Mouse (Mus musculus) adrenal gland, adult 2 months (tissue): ENCODE data around the gene E2f2. TPM values are rescaled to one million over a fixed set of nuclear protein-coding genes. Genes with fewer than 3 reads are reported as not detected.

ENCODE experiments used
- DNase-seq: peaks from one replicate; pipeline ENCODE4 v3.0.0; 2021
- polyA plus RNA-seq: library from polyadenylated mRNA; depleted of rRNA; stranded (reverse); fragments of >200 nt; gene quantifications from 2 replicates; pipeline ENCODE4 v1.2.3, GENCODE M21; 2012; rRNA removed
- total RNA-seq, 2 experiments: library from RNA; stranded (reverse); gene quantifications; 2 replicates each; pipeline ENCODE4 v1.2.3; 2021

The E2f2 gene
- total and polyA plus RNA-seq, 3 experiments, result 1.8 to 5.1 (median 3.0) TPM

DNA sequence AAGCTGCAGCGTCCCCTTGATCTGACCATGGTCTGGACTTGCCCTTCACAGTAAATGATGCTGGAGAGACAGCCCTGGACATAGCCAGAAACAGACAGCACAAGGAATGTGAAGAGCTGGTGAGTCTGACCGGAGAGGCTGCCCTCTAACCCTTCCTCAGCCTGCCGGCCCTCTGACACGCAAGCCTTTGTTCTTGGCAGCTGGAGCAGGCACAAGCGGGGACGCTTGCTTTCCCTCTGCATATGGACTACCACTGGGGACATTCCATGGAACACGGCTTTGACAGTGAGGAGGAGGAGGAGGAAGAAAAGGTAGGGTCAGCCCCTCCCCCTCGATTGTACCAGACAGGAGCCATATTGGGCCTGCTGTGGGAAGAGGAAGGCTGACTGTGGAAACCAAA lies 68.8 kb downstream of the E2f2 start:
- DNase-seq, result no peak

DNA sequence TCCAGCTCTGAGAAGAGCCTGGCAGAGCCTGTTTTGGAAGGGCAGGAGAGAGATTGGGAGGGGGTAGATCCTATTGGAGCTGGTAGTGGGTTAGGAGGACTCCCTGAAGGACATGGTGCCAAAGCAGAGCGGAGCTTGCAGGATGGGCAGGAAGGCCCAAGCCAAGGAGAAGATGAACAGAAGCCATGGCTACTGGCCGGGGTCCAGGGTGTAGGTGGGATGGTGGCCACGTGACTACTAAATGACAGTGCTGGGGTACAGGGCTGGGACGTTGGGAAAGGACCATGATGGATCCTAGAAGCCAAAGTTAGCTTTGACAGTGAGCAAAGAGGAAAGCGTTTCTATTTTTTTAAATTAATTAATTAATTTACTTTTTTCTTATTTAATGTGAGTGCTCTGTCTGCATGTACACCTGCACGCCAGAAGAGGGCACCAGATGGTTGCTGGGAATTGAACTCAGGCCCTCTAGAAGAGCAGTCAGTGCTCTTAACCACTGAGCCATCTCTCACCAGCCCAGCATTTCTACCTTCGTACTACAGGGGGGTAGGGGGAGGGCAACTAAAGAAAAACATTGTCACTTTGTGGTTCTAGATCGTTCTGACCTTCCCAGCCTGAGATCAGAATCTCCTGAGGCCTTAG lies 70.0 kb downstream of the E2f2 start:
- DNase-seq, result no peak

DNA sequence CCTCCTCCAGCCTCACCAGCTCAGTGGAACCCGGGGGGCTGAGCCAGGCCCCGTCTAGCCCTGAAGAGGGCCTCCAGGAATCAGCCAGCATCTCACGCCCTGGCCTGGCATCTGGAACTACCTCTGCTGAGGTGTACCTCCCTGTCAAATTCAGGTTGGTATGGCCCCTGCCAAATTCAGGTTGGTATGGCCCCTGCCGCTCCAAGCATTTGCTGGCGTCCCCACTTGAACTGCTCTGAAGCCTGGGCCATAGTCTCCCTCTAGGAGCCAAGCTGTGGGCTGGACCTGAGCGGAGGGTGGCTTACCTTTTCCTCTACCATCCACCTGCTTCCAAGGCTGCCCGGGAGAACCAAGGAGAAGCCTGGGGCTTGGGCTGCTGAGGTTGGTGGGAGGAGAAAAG lies 70.5 kb downstream of the E2f2 start:
- no peak for DNase-seq

DNA sequence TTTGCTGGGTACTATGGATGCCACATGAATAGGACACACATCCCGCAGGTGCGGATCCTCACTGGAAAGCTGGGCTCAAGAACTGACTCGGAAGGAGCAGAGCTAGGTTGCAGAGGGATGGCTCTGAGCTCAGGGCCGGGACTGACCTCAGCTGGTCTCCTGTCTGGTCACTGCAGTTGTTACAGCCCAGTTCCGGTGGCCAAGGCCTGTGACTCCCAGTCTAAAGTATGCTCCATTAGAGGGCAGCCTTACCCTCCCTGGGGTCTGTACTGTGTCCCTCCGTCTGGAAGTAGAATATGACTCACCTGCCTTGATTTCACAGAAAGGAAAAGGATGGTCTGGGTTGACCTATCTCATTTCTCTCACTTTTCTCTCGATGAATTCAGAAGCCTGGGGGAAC lies 72.0 kb downstream of the E2f2 start:
- no peak for DNase-seq

Other genes with a start within 250 kb of the E2f2 start
- gene Hmgcl, start 225.9 kb upstream of the E2f2 start, total RNA-seq, result 10 to 100 TPM; 42.7 to 71.0 TPM
- gene Hmgcl, start 225.9 kb upstream of the E2f2 start, polyA plus RNA-seq, result 33.9 and 35.3 TPM in 2 replicates
- gene Gale, start 208.7 kb upstream of the E2f2 start, total RNA-seq, result 10 to 100 TPM; 15.5 to 24.8 TPM
- 22.9 and 33.3 TPM in 2 replicates for gene Gale, start 208.7 kb upstream of the E2f2 start, polyA plus RNA-seq
- 10 to 100 TPM; 59.8 to 78.2 TPM for gene Lypla2, start 199.8 kb upstream of the E2f2 start, total RNA-seq
- gene Lypla2, start 199.8 kb upstream of the E2f2 start, polyA plus RNA-seq, result 155 and 169 TPM in 2 replicates
- gene Pithd1, start 185.1 kb upstream of the E2f2 start, total RNA-seq, result 10 to 100 TPM; 23.1 to 35.5 TPM
- 59.2 and 59.4 TPM in 2 replicates for gene Pithd1, start 185.1 kb upstream of the E2f2 start, polyA plus RNA-seq
- 10 to 100 TPM; 40.8 to 46.8 TPM for gene Eloa, start 150.6 kb upstream of the E2f2 start, total RNA-seq
- gene Eloa, start 150.6 kb upstream of the E2f2 start, polyA plus RNA-seq, result 4.2 and 4.4 TPM in 2 replicates
- gene Rpl11, start 119.0 kb upstream of the E2f2 start, total RNA-seq, result 100 to 1,000 TPM; 582 to 615 TPM
- 162 and 164 TPM in 2 replicates for gene Rpl11, start 119.0 kb upstream of the E2f2 start, polyA plus RNA-seq
- gene Id3, start 28.9 kb upstream of the E2f2 start, total RNA-seq, result 10 to 100 TPM; 31.5 to 70.5 TPM
- gene Id3, start 28.9 kb upstream of the E2f2 start, polyA plus RNA-seq, result 235 and 298 TPM in 2 replicates
- gene Asap3, start 34.0 kb downstream of the E2f2 start, total RNA-seq, result 1 to 10 TPM; 1.4 to 3.6 TPM
- gene Asap3, start 34.0 kb downstream of the E2f2 start, polyA plus RNA-seq, result 3.2 and 4.2 TPM in 2 replicates
- 1 to 10 TPM; 1.7 to 2.7 TPM for gene Tcea3, start 75.3 kb downstream of the E2f2 start, total RNA-seq
- gene Tcea3, start 75.3 kb downstream of the E2f2 start, polyA plus RNA-seq, result 0.13 and 0.54 TPM in 2 replicates
- 10 to 100 TPM; 17.2 to 17.3 TPM for gene Zfp46, start 112.3 kb downstream of the E2f2 start, total RNA-seq
- 10.4 and 11.2 TPM in 2 replicates for gene Zfp46, start 112.3 kb downstream of the E2f2 start, polyA plus RNA-seq
- gene Hnrnpr, start 138.5 kb downstream of the E2f2 start, total RNA-seq, result 10 to 100 TPM; 58.8 to 82.3 TPM
- 2.7 and 2.8 TPM in 2 replicates for gene Hnrnpr, start 138.5 kb downstream of the E2f2 start, polyA plus RNA-seq